Mouse (Mus musculus): ENCODE data around the gene Arhgap42. TPM values are rescaled to one million over a fixed set of nuclear protein-coding genes. Genes with fewer than 3 reads are reported as not detected.
A peak's percentile ranks its signal among the peaks of the same experiment; 100 is the strongest.

Gene Arhgap42
- polyA plus RNA-seq, 1 experiment from 2014 or later: 23.9 TPM

GRCm38 (mm10) chr9:9051184-9051583 lies 187.7 kb downstream of the Arhgap42 start:
- no peak overlapping the region for H3K4me3 ChIP-seq
- no peaks in the 10 kb centered on the region for H3K9me3 ChIP-seq
- H3K4me1 ChIP-seq (replicated peaks): no peaks in the 10 kb centered on the region; the same call in 1 of the 2 replicates
- no peak for ATAC-seq (ENCODE audit: low FRiP score)
- H3K27me3 ChIP-seq: no peaks in the 10 kb centered on the region
- no peak overlapping the region for H3K27ac ChIP-seq
- H3K36me3 ChIP-seq: no peaks in the 10 kb centered on the region
- no peak overlapping the region for H3K4me2 ChIP-seq
- no peak overlapping the region for H3K9ac ChIP-seq
- WGBS: 45% methylated on average over 5 of the region's 5 CpGs

DNA sequence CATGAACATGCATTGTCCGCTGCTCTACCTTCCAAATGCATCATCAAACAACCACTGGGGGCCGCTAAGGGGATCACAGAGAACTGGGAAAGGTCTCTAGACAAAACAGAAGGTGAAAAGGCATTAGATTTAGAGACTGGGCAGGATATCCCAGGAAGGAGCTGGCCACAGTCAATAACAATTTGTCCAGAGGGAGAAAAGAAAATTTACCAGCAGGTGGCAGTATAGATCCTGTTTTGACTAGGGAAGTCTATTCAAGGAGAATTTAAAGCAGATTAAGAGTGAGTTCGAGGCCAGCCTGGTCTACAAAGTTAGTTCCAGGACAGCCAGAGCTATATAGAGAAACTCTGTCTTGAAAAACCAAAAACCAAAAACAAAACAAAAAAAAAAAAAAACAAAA lies 189.7 kb downstream of the Arhgap42 start:
- Histone ChIP-seq H3K4me2 (no peak overlapping the region), H3K27ac (no peak overlapping the region), H3K4me1 (replicated peaks) (no peaks in the 10 kb centered on the region; the same call in 1 of the 2 replicates), H3K36me3 (no peaks in the 10 kb centered on the region), H3K9ac (no peak overlapping the region), H3K27me3 (no peaks in the 10 kb centered on the region), H3K4me3 (no peak overlapping the region), H3K9me3 (no peaks in the 10 kb centered on the region)
- WGBS: 51% methylated on average over 3 of the region's 3 CpGs
- no peak for ATAC-seq (ENCODE audit: low FRiP score)

- Histone ChIP-seq H3K36me3 (no peaks in the 10 kb centered on the region), H3K4me3 (no peak overlapping the region), H3K9ac (no peak overlapping the region), H3K27ac (no peak overlapping the region), H3K9me3 (no peaks in the 10 kb centered on the region), H3K4me2 (no peak overlapping the region), H3K4me1 (replicated peaks) (no peaks in the 10 kb centered on the region), H3K27me3 (no peaks in the 10 kb centered on the region)
- ATAC-seq (ENCODE audit: low FRiP score): no peak
- 96% methylated on average over 7 of the region's 7 CpGs for WGBS
These were observed 197.9 kb downstream of the Arhgap42 start for GRCm38 (mm10) chr9:9041009-9041408.

DNA sequence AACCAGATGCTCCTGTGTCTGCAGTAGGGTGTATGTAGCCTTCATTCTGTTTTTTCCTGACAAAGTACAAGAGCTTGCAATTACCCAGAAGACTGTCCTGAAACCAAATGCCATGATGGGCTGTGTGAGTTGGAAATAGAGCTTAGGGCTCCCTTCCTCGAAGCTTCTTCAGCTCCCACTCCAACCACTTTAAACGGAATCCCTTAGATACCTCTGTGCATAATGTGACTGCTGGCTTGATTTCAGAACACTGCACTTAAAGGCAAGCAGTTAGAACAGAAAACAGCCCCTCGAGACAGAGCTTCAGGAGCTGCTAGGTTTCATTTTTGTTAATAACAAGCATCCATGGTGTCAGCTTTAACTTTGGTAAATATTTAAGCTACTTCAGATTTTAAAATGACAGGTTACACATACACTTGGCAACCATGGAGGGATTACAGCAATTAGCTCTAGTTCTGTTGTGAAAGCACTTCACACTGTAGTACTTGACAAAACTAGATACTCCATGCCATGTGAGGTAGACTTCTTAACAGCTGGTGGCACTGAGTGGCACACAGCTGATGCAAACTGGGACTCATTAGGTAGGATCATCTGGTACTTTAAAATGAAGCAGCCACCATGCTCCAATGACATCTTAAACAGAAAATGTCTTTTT lies 201.8 kb downstream of the Arhgap42 start:
- no peak overlapping the region for H3K9ac ChIP-seq
- no peaks in the 10 kb centered on the region for H3K4me1 ChIP-seq (replicated peaks)
- no peak overlapping the region for H3K27ac ChIP-seq
- ATAC-seq (ENCODE audit: low FRiP score): no peak
- H3K36me3 ChIP-seq: no peaks in the 10 kb centered on the region
- H3K4me3 ChIP-seq: no peak overlapping the region
- H3K9me3 ChIP-seq: no peaks in the 10 kb centered on the region
- WGBS: 82% methylated on average over 3 of the region's 3 CpGs
- no peaks in the 10 kb centered on the region for H3K27me3 ChIP-seq
- no peak overlapping the region for H3K4me2 ChIP-seq

DNA sequence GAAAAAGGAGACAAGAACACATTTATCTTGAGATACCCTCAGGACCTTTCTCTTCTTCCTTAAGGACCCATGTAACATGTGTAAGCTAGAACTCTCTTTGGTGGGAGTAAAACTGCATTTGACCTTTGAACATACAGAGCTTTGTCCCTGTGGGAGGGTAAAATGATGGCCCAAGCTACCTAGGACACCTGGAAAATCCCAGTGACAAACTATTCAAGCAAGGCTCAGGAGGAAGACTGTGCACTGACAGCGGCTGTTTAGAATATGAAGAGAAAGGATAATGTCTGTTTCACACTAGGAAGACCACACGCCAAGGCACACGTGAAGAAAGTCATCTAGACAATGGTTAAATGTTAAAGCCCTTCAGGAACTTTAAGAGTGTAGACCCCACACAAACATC lies 211.0 kb downstream of the Arhgap42 start:
- WGBS: 35% methylated on average over 3 of the region's 3 CpGs
- Histone ChIP-seq H3K4me3 (no peak overlapping the region), H3K9ac (no peak overlapping the region), H3K27me3 (no peaks in the 10 kb centered on the region), H3K4me1 (replicated peaks) (no peaks in the 10 kb centered on the region), H3K9me3 (no peaks in the 10 kb centered on the region), H3K4me2 (no peak overlapping the region), H3K27ac (no peak overlapping the region), H3K36me3 (no peaks in the 10 kb centered on the region)
- no peak for ATAC-seq (ENCODE audit: low FRiP score)

DNA sequence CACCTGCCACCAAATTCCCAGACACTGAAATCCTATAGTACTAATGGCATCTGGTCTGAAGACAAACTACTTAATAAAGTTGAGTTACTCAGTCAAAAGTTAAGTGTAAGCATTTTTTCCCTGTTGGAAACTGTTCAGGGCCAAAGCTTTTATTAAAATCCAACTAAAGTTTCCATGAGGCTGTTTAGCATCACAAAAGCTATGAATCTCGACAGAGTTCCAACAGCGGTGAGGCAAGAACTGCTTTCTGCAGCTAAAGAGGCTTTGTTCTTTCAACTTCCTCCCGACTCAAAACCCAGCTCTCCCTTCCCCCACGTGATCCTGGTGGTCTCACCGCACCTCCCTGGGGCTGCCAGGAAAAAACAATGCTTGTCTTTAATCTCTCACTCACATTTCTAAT lies 211.5 kb downstream of the Arhgap42 start:
- no peak overlapping the region for H3K4me3 ChIP-seq
- H3K4me1 ChIP-seq (replicated peaks): no peaks in the 10 kb centered on the region
- H3K9me3 ChIP-seq: no peaks in the 10 kb centered on the region
- H3K27me3 ChIP-seq: no peaks in the 10 kb centered on the region
- H3K36me3 ChIP-seq: no peaks in the 10 kb centered on the region
- no peak overlapping the region for H3K4me2 ChIP-seq
- no peak overlapping the region for H3K27ac ChIP-seq
- no peak for ATAC-seq (ENCODE audit: low FRiP score)
- 5% methylated on average over 5 of the region's 5 CpGs for WGBS
- H3K9ac ChIP-seq: no peak overlapping the region

DNA sequence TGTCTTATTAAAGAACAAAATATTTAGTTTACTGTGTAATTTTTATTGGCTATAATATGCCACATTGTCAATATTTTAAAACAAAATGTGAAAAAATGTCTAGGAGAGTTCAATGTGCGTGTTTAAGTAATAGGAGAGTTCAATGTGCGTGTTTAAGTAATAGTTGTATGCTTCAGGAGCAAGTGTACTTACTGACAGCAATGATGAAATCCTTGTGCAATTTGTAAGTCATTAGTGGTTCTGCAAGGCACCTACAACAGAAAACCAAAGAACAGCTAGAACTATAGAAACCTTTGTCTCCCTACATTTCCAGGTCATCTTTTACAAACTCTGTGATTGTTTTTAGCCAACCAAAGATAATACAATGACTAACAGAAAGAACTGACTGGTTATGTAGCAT lies 223.8 kb downstream of the Arhgap42 start:
- H3K36me3 ChIP-seq: peaks cover 5% of the 10 kb centered on the region; the same call in 1 of the 2 replicates
- WGBS: 90% methylated on average over 2 of the region's 2 CpGs
- H3K4me3 ChIP-seq: no peak overlapping the region
- H3K27ac ChIP-seq: no peak overlapping the region
- ATAC-seq (ENCODE audit: low FRiP score): no peak
- no peaks in the 10 kb centered on the region for H3K4me1 ChIP-seq (replicated peaks)
- no peaks in the 10 kb centered on the region for H3K27me3 ChIP-seq
- no peak overlapping the region for H3K4me2 ChIP-seq
- H3K9me3 ChIP-seq: 0 out of 2 replicates have a peak, but pooled peaks cover 3% of the 10 kb centered on the region
- no peak overlapping the region for H3K9ac ChIP-seq

- ATAC-seq (ENCODE audit: low FRiP score): no peak
- no peaks in the 10 kb centered on the region for H3K4me1 ChIP-seq (replicated peaks)
- no peaks in the 10 kb centered on the region for H3K9me3 ChIP-seq
- no peak overlapping the region for H3K9ac ChIP-seq
- H3K27me3 ChIP-seq: no peaks in the 10 kb centered on the region
- H3K36me3 ChIP-seq: peaks cover 14% of the 10 kb centered on the region
- no peak overlapping the region for H3K4me2 ChIP-seq
- H3K4me3 ChIP-seq: no peak overlapping the region
- H3K27ac ChIP-seq: no peak overlapping the region
These were observed 237.7 kb downstream of the Arhgap42 start for GRCm38 (mm10) chr9:9001170-9001569.

DNA sequence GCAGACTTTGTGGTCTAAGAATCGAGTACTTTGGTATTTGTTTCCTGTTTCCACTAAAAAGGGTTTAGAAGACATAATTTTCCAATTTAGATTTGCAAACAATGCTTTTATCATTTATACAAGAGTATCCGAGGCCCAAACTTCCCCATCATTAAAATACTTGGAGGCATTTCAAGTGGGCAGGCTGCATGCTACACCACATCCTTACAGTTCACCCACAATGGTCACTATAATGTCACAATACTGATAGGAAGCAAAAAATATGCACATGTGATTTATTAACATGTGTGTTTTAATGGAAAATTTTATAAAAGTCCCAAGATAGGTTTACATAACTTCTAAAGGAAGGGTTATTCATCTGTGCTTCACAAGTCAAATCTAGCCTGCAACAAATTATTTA lies 242.4 kb downstream of the Arhgap42 start:
- no peaks in the 10 kb centered on the region for H3K9me3 ChIP-seq
- no peak overlapping the region for H3K4me3 ChIP-seq
- no peaks in the 10 kb centered on the region for H3K27me3 ChIP-seq
- no peak overlapping the region for H3K9ac ChIP-seq
- H3K4me2 ChIP-seq: no peak overlapping the region
- H3K27ac ChIP-seq: no peak overlapping the region
- ATAC-seq (ENCODE audit: low FRiP score): no peak
- WGBS: 90% methylated on average over 2 of the region's 2 CpGs
- H3K4me1 ChIP-seq (replicated peaks): no peaks in the 10 kb centered on the region
- no peaks in the 10 kb centered on the region for H3K36me3 ChIP-seq

- Histone ChIP-seq H3K9ac (no peak overlapping the region), H3K4me2 (no peak overlapping the region), H3K9me3 (no peaks in the 10 kb centered on the region), H3K27me3 (no peaks in the 10 kb centered on the region), H3K36me3 (no peaks in the 10 kb centered on the region), H3K4me3 (no peak overlapping the region), H3K27ac (no peak overlapping the region), H3K4me1 (replicated peaks) (no peaks in the 10 kb centered on the region)
- WGBS: 82% methylated on average over 3 of the region's 3 CpGs
- ATAC-seq (ENCODE audit: low FRiP score): no peak
These were observed 256.6 kb downstream of the Arhgap42 start for GRCm38 (mm10) chr9:8982315-8982714.

GRCm38 (mm10) chr9:8977775-8978174 lies 261.1 kb downstream of the Arhgap42 start:
- H3K4me2 ChIP-seq: no peak overlapping the region
- H3K9ac ChIP-seq: no peak overlapping the region
- 0 out of 2 replicates have a peak, but pooled peaks have one; percentile 32 for ATAC-seq (ENCODE audit: low FRiP score)
- no peak overlapping the region for H3K4me3 ChIP-seq
- H3K27ac ChIP-seq: no peak overlapping the region
- H3K36me3 ChIP-seq: no peaks in the 10 kb centered on the region
- no peaks in the 10 kb centered on the region for H3K27me3 ChIP-seq
- no peaks in the 10 kb centered on the region for H3K4me1 ChIP-seq (replicated peaks)
- WGBS: 47% methylated on average over 2 of the region's 2 CpGs
- no peaks in the 10 kb centered on the region for H3K9me3 ChIP-seq

DNA sequence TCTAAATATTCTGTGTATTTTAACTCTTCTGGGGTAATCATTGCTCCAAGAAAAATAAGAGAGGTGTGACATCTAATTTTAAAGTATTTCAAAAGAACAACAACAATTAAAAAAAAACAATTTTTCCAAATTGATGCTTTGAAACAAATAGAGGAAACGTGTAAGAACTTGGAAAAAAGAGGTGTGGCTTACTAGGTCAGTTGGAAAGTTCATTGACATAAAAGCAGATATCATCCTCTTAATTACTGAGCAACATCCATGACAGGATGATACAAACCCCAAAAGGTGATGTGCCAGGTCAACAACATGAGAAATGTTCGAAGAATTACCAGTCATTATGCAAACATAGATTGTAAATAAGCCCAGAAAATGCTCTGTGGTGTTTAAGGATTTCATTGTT lies 267.4 kb downstream of the Arhgap42 start, which contains the start of gene Gm16485:
Gene Gm16485, plus strand, starts transcription at position 301 of the 400 bp plus-strand sequence.
- H3K4me3 ChIP-seq: no peak within 1 kb of the TSS
- WGBS: 79% methylated on average over 2 of the region's 2 CpGs

GRCm38 (mm10) chr9:8970240-8970639 lies 268.7 kb downstream of the Arhgap42 start:
- H3K27ac ChIP-seq: no peak overlapping the region
- no peak overlapping the region for H3K9ac ChIP-seq
- H3K9me3 ChIP-seq: no peaks in the 10 kb centered on the region
- no peak overlapping the region for H3K4me3 ChIP-seq
- no peaks in the 10 kb centered on the region for H3K27me3 ChIP-seq
- H3K36me3 ChIP-seq: no peaks in the 10 kb centered on the region
- 76% methylated on average over 7 of the region's 7 CpGs for WGBS
- H3K4me2 ChIP-seq: no peak overlapping the region
- no peaks in the 10 kb centered on the region for H3K4me1 ChIP-seq (replicated peaks)
- no peak for ATAC-seq (ENCODE audit: low FRiP score)

More for the DNA sequence above, 267.4 kb downstream of the Arhgap42 start, which contains the start of gene Gm16485:
- no peak within 1 kb of the TSS for H3K27ac ChIP-seq
- ATAC-seq (ENCODE audit: low FRiP score): no peak
- no peaks in the 10 kb centered on the region for H3K4me1 ChIP-seq (replicated peaks)
- H3K9me3 ChIP-seq: no peaks in the 10 kb centered on the region
- H3K9ac ChIP-seq: no peak within 1 kb of the TSS
- no peaks in the 10 kb centered on the region for H3K36me3 ChIP-seq
- no peak within 1 kb of the TSS for H3K4me2 ChIP-seq
- no peaks in the 10 kb centered on the region for H3K27me3 ChIP-seq
